Mouse (Mus musculus) hindbrain, embryonic 16.5 days (tissue): ENCODE results near the gene Srpx2. TPM values are rescaled to one million over a fixed set of nuclear protein-coding genes. Genes with fewer than 3 reads are reported as not detected.

Experiments
- ATAC-seq: fragments of 200-750 bp; cut with Nextera tagmentation; 2 replicates; pipeline ENCODE4 v1.8.0; 2017; ENCODE audit warnings: moderate TSS enrichment, moderate library complexity
- H3K27ac ChIP-seq: fragments of 300-500 bp; sonication (generic); 2 replicates; pipeline ENCODE4 v1.5.1; 2014; ENCODE audit warnings: low read depth, mild to moderate bottlenecking, control low read depth, low read length, moderate library complexity
- H3K27me3 ChIP-seq: fragments of 300-500 bp; sonication (generic); replicated peaks from 2 replicates; pipeline ENCODE4 v1.6.1; 2014; ENCODE audit warnings: low read length; ENCODE audit not compliant: control insufficient read depth, insufficient read depth
- H3K36me3 ChIP-seq: fragments of 300-500 bp; sonication (generic); 2 replicates; pipeline ENCODE4 v1.6.1; 2014; ENCODE audit warnings: mild to moderate bottlenecking, low read length, moderate library complexity, mixed read lengths; ENCODE audit not compliant: control insufficient read depth, insufficient read depth
- H3K4me1 ChIP-seq: fragments of 300-500 bp; sonication (generic); 2 replicates; pipeline ENCODE4 v1.6.1; 2014; ENCODE audit warnings: low read depth, low read length; ENCODE audit not compliant: control insufficient read depth, insufficient read depth
- H3K4me2 ChIP-seq: fragments of 300-500 bp; sonication (generic); 2 replicates; pipeline ENCODE4 v1.6.1; 2014; ENCODE audit warnings: mild to moderate bottlenecking, low read length, control low read depth, moderate library complexity
- H3K4me3 ChIP-seq: fragments of 300-500 bp; sonication (generic); 2 replicates; pipeline ENCODE4 v1.5.1; 2014; ENCODE audit warnings: mild to moderate bottlenecking, low read length, control low read depth, moderate library complexity
- H3K9ac ChIP-seq: fragments of 300-500 bp; sonication (generic); 2 replicates; pipeline ENCODE4 v1.6.1; 2014; ENCODE audit warnings: low read depth, mild to moderate bottlenecking, control low read depth, low read length, moderate library complexity
- H3K9me3 ChIP-seq: fragments of 300-500 bp; sonication (generic); 2 replicates; pipeline ENCODE4 v1.6.1; 2014; ENCODE audit warnings: mild to moderate bottlenecking, low read length, moderate library complexity; ENCODE audit not compliant: control insufficient read depth
- WGBS: fragments of 180-500 bp; shearing (Covaris S2); extraction: QIAGEN DNeasy Blood & Tissue Kit; methylation state at CpG from one replicate; pipeline ENCODE4 v1.1.7; 2014; 5-methylcytosine and 5-hydroxymethylcytosine counted together
- polyA plus RNA-seq: library from polyadenylated mRNA; unstranded; fragments of >200 nt; fragmentation: Nextera tagmentation; extraction: Ambion mirVana; gene quantifications from 2 replicates; pipeline ENCODE4 v1.2.1, GENCODE M21; 2015

The Srpx2 gene
- polyA plus RNA-seq, 1 experiment from 2014 or later, result 1.2 TPM

- Histone ChIP-seq H3K4me1 (no peaks in the 10 kb centered on the region), H3K9ac (no peak overlapping the region), H3K4me3 (no peak overlapping the region), H3K9me3 (no peaks in the 10 kb centered on the region), H3K27ac (no peak overlapping the region), H3K36me3 (no peaks in the 10 kb centered on the region), H3K4me2 (no peak overlapping the region), H3K27me3 (no peaks in the 10 kb centered on the region)
- no peak for ATAC-seq
- WGBS, result 82% methylated on average over 5 of the region's 5 CpGs
Measured at GRCm38 (mm10) chrX:133926760-133927159, 18.5 kb downstream of the Srpx2 start.

- Histone ChIP-seq H3K4me3 (no peak overlapping the region), H3K9ac (no peak overlapping the region), H3K9me3 (no peaks in the 10 kb centered on the region), H3K4me2 (no peak overlapping the region), H3K4me1 (no peaks in the 10 kb centered on the region), H3K27me3 (no peaks in the 10 kb centered on the region), H3K36me3 (no peaks in the 10 kb centered on the region), H3K27ac (no peak overlapping the region)
- 70% methylated on average over 11 of the region's 12 CpGs for WGBS
- ATAC-seq, result no peak
Measured at GRCm38 (mm10) chrX:133931302-133932013, 23.2 kb downstream of the Srpx2 start.

GRCm38 (mm10) chrX:133936605-133937225 lies 28.5 kb downstream of the Srpx2 start:
- no peak for ATAC-seq
- 86% methylated on average over 4 of the region's 4 CpGs for WGBS
- Histone ChIP-seq H3K9me3 (no peaks in the 10 kb centered on the region), H3K27ac (no peak overlapping the region), H3K27me3 (no peaks in the 10 kb centered on the region), H3K4me2 (no peak overlapping the region), H3K9ac (no peak overlapping the region), H3K4me3 (no peak overlapping the region), H3K36me3 (no peaks in the 10 kb centered on the region), H3K4me1 (no peaks in the 10 kb centered on the region)

- H3K36me3 ChIP-seq, result no peaks in the 10 kb centered on the region
- H3K4me3 ChIP-seq, result no peak overlapping the region
- H3K4me2 ChIP-seq, result no peak overlapping the region
- no peak overlapping the region for H3K9ac ChIP-seq
- H3K27ac ChIP-seq, result no peak overlapping the region
- 68% methylated on average over 1 of the region's 1 CpGs for WGBS
- H3K4me1 ChIP-seq, result no peaks in the 10 kb centered on the region
- no peak for ATAC-seq
- no peaks in the 10 kb centered on the region for H3K27me3 ChIP-seq
- H3K9me3 ChIP-seq, result no peaks in the 10 kb centered on the region
Measured at GRCm38 (mm10) chrX:133939561-133939960, 31.3 kb downstream of the Srpx2 start.

GRCm38 (mm10) chrX:133947427-133947826 lies 39.2 kb downstream of the Srpx2 start:
- no peaks in the 10 kb centered on the region for H3K27me3 ChIP-seq
- no peak overlapping the region for H3K4me2 ChIP-seq
- peak; percentile 82 for ATAC-seq
- no peaks in the 10 kb centered on the region for H3K9me3 ChIP-seq
- no peak overlapping the region for H3K4me3 ChIP-seq
- H3K27ac ChIP-seq, result no peak overlapping the region
- no peaks in the 10 kb centered on the region for H3K36me3 ChIP-seq
- no peak overlapping the region for H3K9ac ChIP-seq
- 33% methylated on average over 3 of the region's 3 CpGs for WGBS
- H3K4me1 ChIP-seq, result no peaks in the 10 kb centered on the region

GRCm38 (mm10) chrX:133954661-133955060 lies 46.4 kb downstream of the Srpx2 start:
- H3K27ac ChIP-seq, result no peak overlapping the region
- WGBS, result 52% methylated on average over 7 of the region's 7 CpGs
- H3K27me3 ChIP-seq, result no peaks in the 10 kb centered on the region
- no peak overlapping the region for H3K4me3 ChIP-seq
- no peak for ATAC-seq
- no peaks in the 10 kb centered on the region for H3K9me3 ChIP-seq
- H3K36me3 ChIP-seq, result no peaks in the 10 kb centered on the region
- H3K9ac ChIP-seq, result no peak overlapping the region
- no peaks in the 10 kb centered on the region for H3K4me1 ChIP-seq
- H3K4me2 ChIP-seq, result no peak overlapping the region

GRCm38 (mm10) chrX:133960617-133961016 lies 52.4 kb downstream of the Srpx2 start:
- Histone ChIP-seq H3K27me3 (no peaks in the 10 kb centered on the region), H3K4me2 (no peak overlapping the region), H3K4me3 (no peak overlapping the region), H3K9me3 (no peaks in the 10 kb centered on the region), H3K36me3 (no peaks in the 10 kb centered on the region), H3K27ac (no peak overlapping the region), H3K4me1 (no peaks in the 10 kb centered on the region), H3K9ac (no peak overlapping the region)
- WGBS, result 75% methylated on average over 2 of the region's 2 CpGs
- ATAC-seq, result no peak

- Histone ChIP-seq H3K27ac (no peak overlapping the region), H3K36me3 (no peaks in the 10 kb centered on the region), H3K9me3 (no peaks in the 10 kb centered on the region), H3K9ac (no peak overlapping the region), H3K4me2 (no peak overlapping the region), H3K4me3 (no peak overlapping the region), H3K4me1 (no peaks in the 10 kb centered on the region), H3K27me3 (0 out of 2 replicates have a peak, but pooled peaks cover 3% of the 10 kb centered on the region)
- no peak for ATAC-seq
- WGBS, result 78% methylated on average over 2 of the region's 2 CpGs
Measured at GRCm38 (mm10) chrX:133964615-133965014, 56.4 kb downstream of the Srpx2 start.

GRCm38 (mm10) chrX:133981231-133982002 lies 73.2 kb downstream of the Srpx2 start, which contains the start of gene Sytl4:
Sytl4 (minus strand) TSS chrX:133981812.
- peak; percentile 50; the same call in 1 of the 2 replicates for ATAC-seq
- WGBS, result 26% methylated on average over 29 of the region's 29 CpGs

More at GRCm38 (mm10) chrX:133981231-133982002, 73.2 kb downstream of the Srpx2 start, which contains the start of gene Sytl4:
- peak within 1 kb of the TSS; percentile 36 for H3K4me3 ChIP-seq
- no peaks in the 10 kb centered on the region for H3K36me3 ChIP-seq
- no peaks in the 10 kb centered on the region for H3K4me1 ChIP-seq
- 0 out of 2 replicates have a peak, but pooled peaks cover 2% of the 10 kb centered on the region for H3K27me3 ChIP-seq
- H3K27ac ChIP-seq, result no peak within 1 kb of the TSS
- peak within 1 kb of the TSS; percentile 61 for H3K4me2 ChIP-seq
- no peak within 1 kb of the TSS for H3K9ac ChIP-seq
- H3K9me3 ChIP-seq, result no peaks in the 10 kb centered on the region
